Mouse (Mus musculus) forebrain, embryonic 11.5 days (tissue): ENCODE results near the gene Zmynd19. TPM values are rescaled to one million over a fixed set of nuclear protein-coding genes. Genes with fewer than 3 reads are reported as not detected.

Experiments
- ATAC-seq: fragments of 200-750 bp; cut with Nextera tagmentation; replicated peaks from 2 replicates; pipeline ENCODE4 v1.8.0; 2017; ENCODE audit warnings: moderate TSS enrichment; ENCODE audit not compliant: low FRiP score
- DNase-seq: peaks from one replicate; pipeline ENCODE4 v3.0.0-alpha.2; 2017; ENCODE audit warnings: low spot score
- H3K27ac ChIP-seq: fragments of 300-500 bp; sonication (generic); 2 replicates; pipeline ENCODE4 v1.5.1; 2014; ENCODE audit warnings: low read depth, low read length
- H3K27me3 ChIP-seq: fragments of 300-500 bp; sonication (generic); 2 replicates; pipeline ENCODE4 v1.6.1; 2014; ENCODE audit warnings: mild to moderate bottlenecking, low read length, mixed read lengths; ENCODE audit not compliant: control insufficient read depth, insufficient read depth
- H3K36me3 ChIP-seq: fragments of 300-500 bp; sonication (generic); 2 replicates; pipeline ENCODE4 v1.6.1; 2014; ENCODE audit warnings: mild to moderate bottlenecking, low read length, moderate library complexity, mixed read lengths; ENCODE audit not compliant: control insufficient read depth, insufficient read depth
- H3K4me1 ChIP-seq: fragments of 300-500 bp; sonication (generic); replicated peaks from 2 replicates; pipeline ENCODE4 v1.6.1; 2014; ENCODE audit warnings: low read length, mixed read lengths; ENCODE audit not compliant: control insufficient read depth, insufficient read depth
- H3K4me2 ChIP-seq: fragments of 300-500 bp; sonication (generic); 2 replicates; pipeline ENCODE4 v1.6.1; 2014; ENCODE audit warnings: low read depth, mild to moderate bottlenecking, low read length, moderate library complexity, mixed read lengths; ENCODE audit not compliant: severe bottlenecking
- H3K4me3 ChIP-seq: fragments of 300-500 bp; sonication (generic); 2 replicates; pipeline ENCODE4 v1.5.1; 2014; ENCODE audit warnings: low read depth, low read length
- H3K9ac ChIP-seq: fragments of 300-500 bp; sonication (generic); 2 replicates; pipeline ENCODE4 v1.6.1; 2014; ENCODE audit warnings: low read length
- H3K9me3 ChIP-seq: fragments of 300-500 bp; sonication (generic); 2 replicates; pipeline ENCODE4 v1.6.1; 2016; ENCODE audit warnings: low read length, mixed read lengths; ENCODE audit not compliant: control insufficient read depth
- WGBS: fragments of 180-500 bp; shearing (Covaris S2); extraction: QIAGEN DNeasy Blood & Tissue Kit; methylation state at CpG from one replicate; pipeline ENCODE4 v1.1.7; 2014; 5-methylcytosine and 5-hydroxymethylcytosine counted together
- polyA plus RNA-seq: library from polyadenylated mRNA; unstranded; fragments of >200 nt; fragmentation: Nextera tagmentation; extraction: Ambion mirVana; gene quantifications from 2 replicates; pipeline ENCODE4 v1.2.1, GENCODE M21; 2014

Zmynd19 gene
- polyA plus RNA-seq, 1 experiment from 2014 or later = 38.2 TPM

DNA sequence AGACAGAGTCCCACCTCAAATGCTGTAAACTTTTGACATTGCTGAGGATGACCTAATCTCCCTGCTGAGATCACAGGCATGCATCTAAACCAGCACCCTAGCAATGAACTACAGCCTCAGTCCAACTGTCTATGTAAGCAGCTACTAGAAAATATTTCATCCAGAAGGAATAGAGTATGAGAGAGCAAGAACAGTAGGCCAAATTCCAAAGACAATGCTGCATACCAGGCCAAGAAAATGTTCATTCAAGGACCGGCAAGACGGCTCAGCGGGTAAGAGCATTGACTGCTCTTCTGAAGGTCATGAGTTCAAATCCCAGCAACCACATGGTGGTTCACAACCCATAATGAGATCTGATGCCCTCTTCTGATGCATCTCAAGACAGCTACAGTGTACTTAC is 34.8 kb upstream of the Zmynd19 start:
- H3K4me3 ChIP-seq = no peak overlapping the region

DNA sequence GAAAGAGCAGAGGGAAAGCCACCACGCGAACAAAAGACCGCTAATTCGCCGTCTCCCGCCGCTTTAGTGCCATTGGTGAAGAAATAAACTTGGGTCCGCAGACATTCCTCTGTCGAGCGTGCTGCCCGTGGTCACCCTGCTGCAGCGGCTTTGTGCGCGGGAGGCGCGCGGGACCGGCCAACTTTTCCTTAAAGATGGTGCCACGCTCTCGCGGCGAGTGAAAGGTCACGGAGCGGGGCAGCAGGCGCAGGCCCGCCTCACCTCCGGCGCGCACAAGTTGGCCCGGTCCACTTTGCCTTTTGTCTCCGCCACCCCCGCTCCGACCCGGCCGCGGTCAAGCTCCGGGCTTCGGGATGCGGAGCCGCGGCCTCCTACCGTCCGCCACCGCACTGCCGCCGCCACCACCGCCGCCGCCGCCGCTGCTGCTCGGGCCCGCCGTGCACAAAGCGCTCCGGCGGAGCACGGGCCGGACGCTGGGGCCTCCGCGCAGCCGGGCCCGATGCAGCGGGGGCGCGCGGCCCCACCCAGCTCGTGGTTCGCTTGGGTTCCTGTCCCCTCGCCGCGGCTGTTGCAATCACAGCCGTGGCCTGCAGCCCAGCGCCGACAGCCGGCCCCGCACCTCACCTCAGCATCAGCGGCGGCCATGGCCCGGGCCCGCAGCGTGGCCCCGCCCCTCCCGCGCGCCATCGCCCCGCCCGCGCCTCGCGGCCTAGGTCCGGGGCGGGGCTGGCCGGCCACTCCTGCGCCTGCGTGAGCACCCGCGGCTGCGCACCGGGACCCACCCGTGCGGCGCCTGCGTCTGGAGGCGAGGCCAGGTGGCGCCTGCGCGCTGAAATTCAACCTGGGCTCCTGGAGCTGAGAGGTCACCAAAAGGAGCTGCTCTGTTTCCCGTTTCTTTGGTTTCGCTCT is 30.4 kb upstream of the Zmynd19 start, which contains the start of gene Ehmt1:
Gene Ehmt1 (minus strand): TSS at position 685 of the 909 bp plus-strand sequence.
- no peaks in the 10 kb centered on the region for H3K36me3 ChIP-seq
- peak; percentile 98 for ATAC-seq
- H3K9me3 ChIP-seq = no peaks in the 10 kb centered on the region
- H3K4me1 ChIP-seq = peaks cover 5% of the 10 kb centered on the region; the same call in 1 of the 2 replicates
- peak within 1 kb of the TSS; percentile 98 for H3K9ac ChIP-seq
- under 1% methylated on average over 93 of the region's 112 CpGs for WGBS
- H3K4me2 ChIP-seq = peak within 1 kb of the TSS; percentile 66
- peak within 1 kb of the TSS; percentile 91 for H3K27ac ChIP-seq
- peak; percentile 97 for DNase-seq
- H3K27me3 ChIP-seq = no peaks in the 10 kb centered on the region
- peak within 1 kb of the TSS; percentile 98 for H3K4me3 ChIP-seq

More for the DNA sequence above, 34.8 kb upstream of the Zmynd19 start:
- no peaks in the 10 kb centered on the region for H3K9me3 ChIP-seq
- ATAC-seq (no peak), DNase-seq (no peak)
- H3K4me1 ChIP-seq = peaks cover 5% of the 10 kb centered on the region; the same call in 1 of the 2 replicates
- H3K27ac ChIP-seq = no peak overlapping the region
- WGBS = 91% methylated on average over 3 of the region's 3 CpGs
- H3K9ac ChIP-seq = no peak overlapping the region
- no peak overlapping the region for H3K4me2 ChIP-seq
- no peaks in the 10 kb centered on the region; the same call in 1 of the 2 replicates for H3K36me3 ChIP-seq
- H3K27me3 ChIP-seq = no peaks in the 10 kb centered on the region

DNA sequence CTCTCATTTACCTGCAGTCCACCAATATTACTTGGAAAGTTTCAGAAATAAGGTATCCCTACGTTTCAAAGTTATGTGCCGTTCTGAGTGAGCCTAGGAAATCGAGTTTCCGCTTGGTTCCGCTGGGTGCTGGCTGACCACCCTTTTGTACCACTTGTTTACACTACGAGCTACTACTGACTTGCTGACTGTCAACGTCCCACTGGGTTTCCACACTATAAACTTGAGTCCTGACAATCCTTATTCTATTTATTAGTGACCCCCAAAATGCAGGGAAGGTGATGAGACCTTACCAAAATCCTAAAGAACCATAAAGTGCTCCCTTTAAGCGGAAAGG is 29.8 kb upstream of the Zmynd19 start:
- Histone ChIP-seq H3K36me3 (no peaks in the 10 kb centered on the region), H3K4me3 (peak overlapping the region; percentile 98), H3K9me3 (no peaks in the 10 kb centered on the region), H3K9ac (peak overlapping the region; percentile 61), H3K4me1 (peaks cover 5% of the 10 kb centered on the region; the same call in 1 of the 2 replicates), H3K27me3 (no peaks in the 10 kb centered on the region), H3K4me2 (peak overlapping the region; percentile 53), H3K27ac (0 out of 2 replicates have a peak overlapping the region, but pooled peaks have one; percentile 39)
- ATAC-seq (peak; percentile 42), DNase-seq (no peak)
- 11% methylated on average over 8 of the region's 8 CpGs for WGBS

DNA sequence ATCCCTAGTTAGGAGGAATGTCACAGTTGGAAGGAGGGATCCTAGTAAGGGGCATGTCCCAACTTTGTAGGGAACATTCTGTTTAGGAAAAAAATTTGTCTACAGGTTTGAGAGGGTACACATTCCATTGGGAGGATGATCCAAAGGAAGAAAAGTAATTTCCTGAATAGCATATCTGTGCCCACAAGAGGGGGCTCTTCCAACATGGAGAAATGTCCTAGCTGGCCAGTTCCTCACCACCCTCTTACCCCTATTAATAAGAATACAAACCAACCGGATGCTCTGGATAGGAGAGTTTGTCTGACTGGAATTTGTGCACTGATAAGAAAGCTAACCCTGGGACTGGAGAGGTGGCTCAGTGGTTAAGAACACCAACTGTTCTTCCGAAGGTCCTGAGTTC is 26.0 kb upstream of the Zmynd19 start:
- H3K27ac ChIP-seq = no peak overlapping the region
- no peaks in the 10 kb centered on the region for H3K4me1 ChIP-seq
- no peaks in the 10 kb centered on the region for H3K9me3 ChIP-seq
- H3K4me2 ChIP-seq = no peak overlapping the region
- H3K4me3 ChIP-seq = no peak overlapping the region
- WGBS = 61% methylated on average over 2 of the region's 2 CpGs
- DNase-seq (no peak), ATAC-seq (no peak)
- H3K36me3 ChIP-seq = no peaks in the 10 kb centered on the region
- H3K27me3 ChIP-seq = no peaks in the 10 kb centered on the region
- no peak overlapping the region for H3K9ac ChIP-seq

GRCm38 (mm10) chr2:24925284-24925683 is 24.3 kb upstream of the Zmynd19 start:
- Histone ChIP-seq H3K36me3 (no peaks in the 10 kb centered on the region), H3K4me3 (no peak overlapping the region), H3K4me2 (no peak overlapping the region), H3K27ac (no peak overlapping the region), H3K9me3 (no peaks in the 10 kb centered on the region), H3K9ac (no peak overlapping the region), H3K4me1 (no peaks in the 10 kb centered on the region), H3K27me3 (no peaks in the 10 kb centered on the region)
- DNase-seq (no peak), ATAC-seq (no peak)
- WGBS = 84% methylated on average over 8 of the region's 8 CpGs

DNA sequence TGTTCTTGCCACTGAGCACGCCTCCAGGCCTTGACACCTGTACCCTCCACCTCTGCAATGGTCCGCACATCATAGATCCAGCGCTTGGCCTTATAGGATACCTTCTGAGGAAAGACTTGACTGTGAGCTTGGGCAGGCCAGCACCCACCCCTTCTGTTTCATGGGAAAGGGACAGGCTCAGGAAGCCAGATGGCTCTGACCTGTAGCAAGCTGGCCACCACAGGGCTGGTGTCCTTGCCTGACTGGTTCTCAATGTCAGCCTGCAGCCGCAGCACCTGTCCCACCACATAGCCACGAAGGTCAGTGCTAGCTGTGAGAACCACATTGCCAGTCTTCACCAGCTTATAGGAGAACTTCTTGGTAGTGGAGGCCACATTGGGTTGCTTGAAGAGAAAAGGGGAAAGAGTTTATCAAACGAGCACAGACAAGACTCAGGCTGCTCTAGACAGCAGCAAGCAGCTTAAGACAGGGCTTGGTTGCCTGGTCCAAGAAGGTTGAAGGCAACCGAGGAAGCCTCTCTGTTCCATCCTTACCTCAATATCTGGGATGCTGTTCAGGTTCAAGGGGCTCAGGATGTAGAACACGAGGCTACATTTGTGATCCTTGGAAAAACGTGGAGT is 23.1 kb upstream of the Zmynd19 start:
- DNase-seq = no peak
- H3K4me1 ChIP-seq = no peaks in the 10 kb centered on the region
- H3K9ac ChIP-seq = no peak overlapping the region
- 85% methylated on average over 9 of the region's 9 CpGs for WGBS
- H3K27ac ChIP-seq = no peak overlapping the region
- H3K27me3 ChIP-seq = no peaks in the 10 kb centered on the region
- no peak overlapping the region for H3K4me3 ChIP-seq
- no peak overlapping the region for H3K4me2 ChIP-seq
- ATAC-seq = no peak
- H3K9me3 ChIP-seq = no peaks in the 10 kb centered on the region
- H3K36me3 ChIP-seq = no peaks in the 10 kb centered on the region

- 82% methylated on average over 7 of the region's 7 CpGs for WGBS
- no peaks in the 10 kb centered on the region for H3K9me3 ChIP-seq
- no peaks in the 10 kb centered on the region for H3K4me1 ChIP-seq
Measured at GRCm38 (mm10) chr2:24926965-24927358, 22.6 kb upstream of the Zmynd19 start.

GRCm38 (mm10) chr2:24927810-24928479 is 21.6 kb upstream of the Zmynd19 start:
- Histone ChIP-seq H3K4me3 (no peak overlapping the region), H3K4me1 (no peaks in the 10 kb centered on the region), H3K36me3 (no peaks in the 10 kb centered on the region), H3K9me3 (no peaks in the 10 kb centered on the region), H3K9ac (no peak overlapping the region), H3K4me2 (no peak overlapping the region), H3K27ac (no peak overlapping the region), H3K27me3 (no peaks in the 10 kb centered on the region)
- ATAC-seq (no peak), DNase-seq (no peak)
- WGBS = 66% methylated on average over 4 of the region's 4 CpGs

More at GRCm38 (mm10) chr2:24926965-24927358, 22.6 kb upstream of the Zmynd19 start:
- ATAC-seq (no peak), DNase-seq (no peak)
- Histone ChIP-seq H3K9ac (no peak overlapping the region), H3K36me3 (no peaks in the 10 kb centered on the region), H3K27ac (no peak overlapping the region), H3K4me2 (no peak overlapping the region), H3K4me3 (no peak overlapping the region), H3K27me3 (no peaks in the 10 kb centered on the region)
